Mouse (Mus musculus) cerebellum, adult 18-20 months (tissue): ENCODE measurements around the gene Diaph2.
"Not testable (repeated sequence)": the region's sequence is repeated elsewhere in the genome, so short reads cannot be mapped to it uniquely, and the experiment has no call there.

Experiments used
- DNase-seq, 2 experiments: peaks; one replicate each; pipeline ENCODE4 v3.0.0; 2021

Diaph2 gene

DNA sequence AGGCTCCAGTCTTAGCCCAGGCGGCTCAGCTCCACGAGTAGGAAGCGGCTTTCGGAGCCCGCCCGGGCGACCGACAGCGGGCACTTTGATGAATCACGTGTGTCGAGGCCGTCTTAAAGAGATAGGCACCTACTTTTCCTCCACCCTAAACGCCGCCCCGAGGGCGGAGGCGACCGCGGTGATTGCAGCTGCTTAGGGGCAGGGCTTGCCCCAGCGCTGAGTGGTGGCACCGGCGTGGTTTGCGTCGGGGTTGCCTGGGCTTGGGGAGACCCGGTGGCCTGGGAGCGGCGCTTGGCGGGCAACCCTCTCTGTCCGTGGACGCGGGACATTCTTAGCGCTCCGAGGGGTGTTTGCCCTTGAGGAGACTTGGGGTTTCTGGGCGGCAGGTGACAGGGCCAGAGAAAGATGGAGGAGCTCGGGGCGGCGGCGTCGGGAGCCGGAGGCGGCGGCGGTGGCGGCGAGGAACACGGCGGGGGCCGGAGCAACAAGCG lies at the start of gene Diaph2:
Gene Diaph2 (plus strand): TSS at position 172 of the 491 bp plus-strand sequence.
- DNase-seq = peak; percentile 77 to 81

DNA sequence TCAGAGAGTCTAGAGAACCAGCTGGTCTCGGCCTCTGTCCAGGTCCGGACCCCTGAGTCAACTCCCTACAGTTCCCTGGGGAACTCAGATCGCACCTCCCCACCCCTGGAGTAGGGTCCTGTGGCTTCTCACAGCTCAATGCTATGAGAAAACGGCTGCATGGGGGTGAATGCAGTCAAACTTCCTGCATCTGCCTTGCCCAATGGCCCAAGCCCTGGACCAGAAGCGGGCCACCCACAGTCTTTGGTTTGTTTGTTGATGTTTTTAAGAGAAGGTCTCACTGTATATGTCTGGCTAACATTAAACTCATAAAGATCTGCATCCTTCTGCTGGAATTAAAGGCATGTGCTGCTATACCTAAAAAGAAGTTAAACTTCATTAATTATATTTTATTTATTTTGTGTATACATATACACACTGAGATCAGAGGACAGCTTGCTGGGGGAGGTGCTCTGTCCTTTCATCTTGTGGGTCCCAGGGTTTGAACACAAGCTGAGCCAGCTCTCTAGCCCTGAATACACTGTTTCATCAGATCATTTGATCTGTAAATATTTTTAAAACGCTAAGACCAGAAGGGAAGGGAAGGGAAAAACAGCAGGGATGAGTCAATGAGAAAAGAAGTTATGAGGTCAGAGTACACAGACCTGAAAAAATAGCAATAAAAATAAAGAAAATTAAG lies 47.8 kb upstream of the Diaph2 start:
- no peak for DNase-seq

DNA sequence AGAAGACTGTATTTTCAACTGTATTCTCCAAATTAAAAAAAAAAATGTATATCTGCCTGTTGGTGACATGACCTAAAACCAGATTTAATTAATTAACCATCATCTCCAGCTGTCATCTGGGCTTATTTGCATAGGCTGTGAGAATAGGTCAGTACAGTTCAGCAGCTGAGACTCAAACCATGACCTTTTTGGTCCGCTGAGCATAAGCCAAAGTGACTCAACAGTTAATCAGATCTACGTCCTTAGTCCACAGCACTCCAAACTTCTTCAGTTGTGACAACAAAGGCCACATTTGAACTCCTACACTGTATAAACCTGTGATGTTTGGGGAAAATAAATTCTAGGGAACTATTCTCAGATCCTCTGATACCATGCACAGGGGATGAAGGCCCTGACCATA lies 39.9 kb upstream of the Diaph2 start:
- no peak for DNase-seq

GRCm38 (mm10) chrX:129728717-129729220 lies 20.8 kb upstream of the Diaph2 start:
- no peak for DNase-seq

DNA sequence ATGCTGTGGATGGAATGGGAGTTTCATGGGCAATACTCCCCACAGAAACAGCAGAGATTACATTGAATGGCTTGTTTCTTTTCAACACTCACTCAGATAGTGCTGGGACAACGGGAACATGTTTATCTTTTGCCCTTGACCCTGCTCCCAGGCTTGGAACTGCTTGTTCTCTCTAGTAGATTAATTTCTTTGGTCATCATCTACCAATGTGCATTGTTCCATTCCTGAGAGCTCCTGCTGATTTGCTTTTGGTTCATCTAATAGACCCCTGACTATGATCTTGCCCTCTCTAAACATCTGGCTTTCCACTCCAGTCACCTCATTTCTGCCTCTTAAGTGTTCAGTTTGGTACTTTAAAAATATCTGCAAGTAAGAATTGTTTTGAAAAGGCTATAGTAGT lies 13.0 kb upstream of the Diaph2 start:
- DNase-seq = no peak

- DNase-seq = no peak
Observed at GRCm38 (mm10) chrX:129739226-129739625, 10.3 kb upstream of the Diaph2 start.

- no peak for DNase-seq
Observed at GRCm38 (mm10) chrX:129742981-129743380, 6.6 kb upstream of the Diaph2 start.

GRCm38 (mm10) chrX:129745976-129746375 lies 3.6 kb upstream of the Diaph2 start:
- DNase-seq = no peak

- no peak for DNase-seq
Observed at GRCm38 (mm10) chrX:129749102-129749501, 440 bp upstream of the Diaph2 start.

DNA sequence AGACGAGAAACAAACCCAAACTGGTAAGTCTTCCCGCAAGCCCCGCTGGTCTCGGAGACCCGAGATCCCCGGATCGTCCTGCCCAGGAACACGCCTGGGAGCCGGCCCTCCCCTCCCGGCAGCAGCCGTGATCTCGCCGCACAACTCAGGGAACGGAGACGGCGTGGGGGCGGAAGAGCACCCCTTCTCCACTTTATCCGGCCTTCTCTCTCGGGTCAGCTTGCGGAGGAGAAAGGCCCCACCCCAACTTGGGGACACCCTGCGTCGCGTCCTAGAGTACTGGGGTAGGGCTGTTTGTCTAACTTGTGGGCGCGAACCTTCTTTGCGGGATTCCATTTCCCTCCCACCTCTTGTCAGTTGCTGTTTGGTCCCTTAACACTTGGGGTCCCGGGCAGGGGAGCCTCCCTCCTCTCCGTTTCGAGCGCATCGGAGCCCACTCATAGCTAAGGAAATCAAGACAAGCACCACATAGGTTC lies 590 bp downstream of the Diaph2 start:
- peak in 1 of 2 experiments; percentile 24 for DNase-seq

DNA sequence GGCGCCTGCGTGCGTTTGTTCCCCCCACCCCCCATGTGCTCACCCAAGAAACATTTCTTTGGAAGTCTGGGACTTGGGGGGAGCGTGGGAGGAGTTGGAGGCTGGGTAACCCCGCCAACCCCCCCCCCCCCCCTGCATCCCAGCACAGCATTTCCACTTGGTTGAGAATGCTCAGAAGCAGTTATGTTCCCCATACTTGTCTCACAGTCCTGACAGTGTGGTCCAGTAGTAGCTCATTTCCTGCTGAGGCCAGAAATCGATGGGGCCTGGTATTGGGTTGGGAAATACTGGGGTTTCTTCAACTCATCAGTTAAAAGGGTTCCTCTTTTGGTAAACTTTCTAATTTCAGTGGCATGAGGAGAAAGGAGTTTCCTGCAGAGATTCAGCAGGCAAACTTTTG lies 1.1 kb downstream of the Diaph2 start:
- no peak for DNase-seq

DNA sequence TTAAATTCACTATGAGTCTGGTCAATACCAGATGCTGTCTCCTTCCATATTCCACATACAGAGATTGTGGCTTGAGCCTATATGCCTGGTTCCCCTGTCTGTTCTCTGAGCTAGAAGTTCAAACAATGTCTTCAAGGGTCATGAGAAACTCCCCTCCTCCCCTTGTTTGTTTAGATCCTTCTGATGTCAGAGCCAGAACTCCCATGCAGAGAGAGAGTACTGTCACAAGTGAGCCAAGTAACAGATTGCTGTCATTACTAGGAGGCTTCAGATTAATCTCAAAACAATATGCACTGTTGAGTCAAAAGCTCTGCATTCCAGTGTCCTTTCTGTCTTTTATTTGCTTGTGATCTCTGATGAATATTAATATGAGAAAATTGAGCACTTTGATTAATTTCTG lies 7.1 kb downstream of the Diaph2 start:
- DNase-seq = no peak

GRCm38 (mm10) chrX:129762649-129763048 lies 13.1 kb downstream of the Diaph2 start:
- DNase-seq = no peak

- DNase-seq = peak in 1 of 2 experiments; percentile 13
Observed at GRCm38 (mm10) chrX:129765378-129765777, 15.8 kb downstream of the Diaph2 start.

DNA sequence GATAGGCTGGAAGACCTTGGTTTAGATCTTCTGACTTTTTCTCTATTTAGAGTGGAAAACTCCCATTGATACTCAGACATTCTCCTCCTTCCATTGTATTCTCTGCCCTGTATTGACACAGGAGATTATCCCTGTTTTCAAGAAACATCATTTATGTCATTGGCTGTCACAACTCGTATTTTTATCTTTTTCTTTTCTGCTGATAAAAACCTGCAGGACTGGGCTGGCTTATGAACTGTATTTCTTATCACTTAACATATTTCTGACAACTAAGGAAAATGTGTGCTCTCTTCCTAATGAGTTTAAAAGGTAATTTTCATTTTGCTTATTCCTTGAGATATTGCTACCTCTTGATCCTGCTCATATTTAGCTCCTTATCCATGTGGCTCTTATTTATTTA lies 17.3 kb downstream of the Diaph2 start:
- DNase-seq = no peak

GRCm38 (mm10) chrX:129770625-129771024 lies 21.1 kb downstream of the Diaph2 start:
- DNase-seq = no peak

DNA sequence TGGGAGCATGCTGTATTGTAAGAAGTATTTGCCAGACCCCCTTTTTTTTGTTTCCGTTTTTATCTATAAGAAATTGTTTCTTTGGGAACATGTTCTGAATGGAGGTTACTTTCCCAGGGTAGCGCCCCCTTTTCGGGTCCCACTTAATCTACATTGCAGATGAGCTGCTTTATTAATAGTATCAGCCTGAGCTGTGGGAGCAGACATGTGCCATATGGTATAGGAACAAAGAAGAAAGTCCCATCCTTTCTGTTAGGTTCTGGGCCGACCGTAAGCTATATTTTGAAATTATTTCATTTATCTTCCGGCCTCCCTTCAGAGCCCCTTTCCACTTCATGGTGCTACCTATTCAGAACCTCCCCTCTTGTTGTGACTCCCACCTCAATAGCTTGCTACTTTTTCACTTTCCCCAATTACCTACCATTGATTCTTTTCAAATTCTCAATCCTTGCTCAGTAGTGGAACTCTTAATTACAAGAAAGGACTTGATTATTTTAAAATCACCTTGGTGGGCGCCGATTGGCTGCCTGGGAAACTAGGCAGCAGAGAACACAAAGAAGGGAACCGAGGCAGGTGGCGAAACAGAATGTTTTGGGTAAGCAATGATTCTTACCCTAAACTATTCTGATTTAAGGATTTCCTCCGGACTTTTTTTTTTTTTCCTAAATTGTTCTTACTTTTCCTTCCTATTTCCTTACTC lies 24.2 kb downstream of the Diaph2 start:
- no peak for DNase-seq

DNA sequence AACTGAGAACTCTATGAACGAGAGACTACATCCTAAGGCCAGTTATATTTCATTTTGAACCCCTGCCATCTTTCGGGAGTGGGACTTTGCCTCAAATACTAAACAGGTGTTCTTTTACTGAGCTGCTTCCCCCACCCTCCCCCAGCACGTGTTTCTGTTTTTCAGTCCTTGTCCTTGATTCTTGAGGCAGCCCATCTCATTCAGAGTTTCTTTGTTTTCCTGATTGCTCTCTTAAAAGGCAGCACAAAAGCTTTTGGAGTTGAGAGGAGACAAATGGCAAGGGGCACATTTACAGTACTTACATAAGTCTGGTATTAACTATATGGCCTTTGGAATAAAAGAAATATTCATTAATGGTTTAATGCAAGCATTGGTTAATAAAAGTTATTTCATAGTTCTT lies 24.9 kb downstream of the Diaph2 start:
- DNase-seq = no peak

DNA sequence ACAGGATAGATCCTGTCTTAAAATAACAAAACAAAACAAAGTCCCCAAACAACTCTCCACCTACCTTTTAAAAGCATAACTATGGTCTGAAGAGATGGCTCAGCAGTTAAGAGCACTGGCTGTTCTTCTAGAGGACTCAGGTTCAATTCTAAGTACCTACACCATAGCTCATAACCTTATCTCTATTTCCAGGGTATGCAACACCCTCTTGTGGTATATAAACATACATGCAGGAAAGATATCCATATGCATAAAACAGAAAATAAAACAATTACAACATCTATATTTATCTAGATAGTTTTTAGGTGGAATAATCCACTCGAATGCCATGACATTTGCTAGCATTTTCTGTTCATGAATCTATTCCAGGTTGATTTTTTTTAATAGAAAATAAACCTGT lies 27.2 kb downstream of the Diaph2 start:
- no peak for DNase-seq

DNA sequence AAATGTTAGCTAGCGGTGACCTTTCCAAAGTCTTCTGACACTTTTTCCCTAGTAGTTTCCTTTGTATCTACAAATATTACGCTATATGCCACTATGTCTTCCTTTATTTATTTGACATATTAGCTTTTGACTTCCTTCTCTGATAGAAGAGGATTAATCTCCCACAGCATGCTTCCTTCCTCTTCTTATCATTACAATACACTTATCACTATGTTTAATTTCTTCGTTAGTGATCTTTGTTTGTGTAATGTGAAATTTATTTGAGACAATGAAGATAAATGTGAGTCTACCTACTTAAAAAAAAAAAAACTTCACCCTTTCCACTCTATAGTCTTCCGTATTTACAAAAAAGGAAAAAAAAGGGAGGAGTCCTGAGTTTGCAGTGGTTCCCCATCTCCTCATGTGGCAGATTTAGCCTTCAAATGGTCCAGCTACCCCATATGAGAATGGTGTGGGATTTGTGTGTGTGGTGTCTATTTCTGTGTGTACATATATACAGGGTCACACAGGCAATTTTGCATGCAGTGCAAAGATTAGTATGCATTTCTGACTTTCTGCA lies 27.9 kb downstream of the Diaph2 start:
- no peak for DNase-seq

DNA sequence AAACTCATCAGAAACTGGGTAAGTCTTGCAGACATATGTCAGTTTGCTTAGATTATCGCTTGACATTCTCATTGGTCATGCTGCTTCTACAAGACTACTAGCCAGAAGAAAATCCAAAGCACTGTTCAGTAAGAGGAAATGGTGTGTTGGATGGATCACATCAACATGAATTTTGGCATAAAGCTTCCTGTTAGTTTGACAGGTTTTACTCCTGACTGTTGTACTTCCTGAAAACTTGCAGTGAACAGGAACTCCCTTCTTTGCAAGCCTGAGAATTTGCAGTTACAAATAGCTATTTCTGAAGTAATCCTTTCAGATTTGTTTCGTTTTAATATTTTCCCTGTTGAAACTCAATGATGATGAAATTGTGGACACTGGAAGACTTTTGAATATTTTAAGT lies 32.3 kb downstream of the Diaph2 start:
- DNase-seq = no peak

GRCm38 (mm10) chrX:129784062-129784461 lies 34.5 kb downstream of the Diaph2 start:
- DNase-seq = no peak

DNA sequence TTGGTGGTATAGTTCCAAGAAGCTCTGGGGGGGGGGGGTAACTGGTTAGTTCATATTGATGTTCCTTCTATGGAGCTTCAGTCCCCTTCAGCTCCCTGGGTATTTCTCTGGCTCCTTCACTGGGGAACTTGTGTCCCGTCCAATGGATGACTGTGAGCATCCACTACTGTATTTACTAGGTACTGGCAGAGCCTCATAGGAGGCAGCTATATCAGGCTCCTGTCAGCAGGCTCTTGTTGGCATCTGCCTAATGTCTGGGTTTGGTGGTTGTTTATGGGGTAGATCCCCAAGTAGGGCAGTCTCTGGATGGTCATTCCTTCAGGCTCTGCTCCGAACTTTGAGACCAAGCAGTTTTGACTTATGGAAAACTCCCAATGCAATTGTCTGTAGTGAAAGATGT lies 50.4 kb downstream of the Diaph2 start:
- DNase-seq = not testable (repeated sequence)

- no peak for DNase-seq
Observed at GRCm38 (mm10) chrX:129831903-129832302, 82.4 kb downstream of the Diaph2 start.
